In genomic region chr3:107631523-107631958, GRCm38 (mm10) we compare ENCODE assay signal across 8 mouse cellular contexts. TPM values are rescaled to one million over a fixed set of nuclear protein-coding genes. Genes with fewer than 3 reads are reported as not detected.
DNase-seq lines count a peak whose midpoint lies in the region; ATAC-seq and TF ChIP-seq lines count a peak whose summit lies in the region.

TSS of gene Strip1 (minus strand) at chr3:107631694.

- intact Hi-C loops in heart, postnatal 25 days (cut with DNase I) = loop anchor here (10.0 kb wide), 1 partner anchor 433 kb away; no protein-coding TSS in a partner anchor

- no peak within 1 kb of the TSS for H3K27ac ChIP-seq in ES-E14 (ENCODE audit: insufficient read depth, low read depth, low read length, poor library complexity, severe bottlenecking)
- H3K27ac ChIP-seq in forebrain, embryonic 15.5 days (replicated peaks) = peak within 1 kb of the TSS; percentile 99

- peaks cover 11% of the 10 kb centered on the region for H3K36me3 ChIP-seq in ES-E14 (ENCODE audit: control insufficient read depth, insufficient read depth, low read length, poor library complexity, severe bottlenecking)
- peaks cover 20% of the 10 kb centered on the region for H3K36me3 ChIP-seq in forebrain, embryonic 15.5 days

- in situ Hi-C loops in ES-E14 (cut with MboI; ENCODE audit: low sequenced_read_pairs in 2 of 2, unreplicated experiment in 2 of 2) = no loop called here

- peak within 1 kb of the TSS; percentile 91 to 97 for H3K4me3 ChIP-seq in ES-E14 (ENCODE audit: insufficient read depth in 1 of 2, low read depth in 1 of 2, low read length in 2 of 2, poor library complexity in 1 of 2, severe bottlenecking in 1 of 2)
- H3K4me3 ChIP-seq in forebrain, embryonic 15.5 days = peak within 1 kb of the TSS; percentile 82
- peak within 1 kb of the TSS; percentile 84 for H3K4me3 ChIP-seq in lung, adult 2 months (replicated peaks; ENCODE audit: extremely low read depth, low read depth, low read length)

- no peaks in the 10 kb centered on the region for H3K27me3 ChIP-seq in forebrain, embryonic 15.5 days

- no peaks in the 10 kb centered on the region for H3K4me1 ChIP-seq in ES-E14 (ENCODE audit: control insufficient read depth in 2 of 2, insufficient read depth in 2 of 2, low read length in 2 of 2, poor library complexity in 1 of 2)
- H3K4me1 ChIP-seq in forebrain, embryonic 15.5 days = peaks cover 21% of the 10 kb centered on the region
- H3K4me1 ChIP-seq in lung, adult 2 months (ENCODE audit: control insufficient read depth, insufficient read depth, low read length) = peaks cover 4% of the 10 kb centered on the region; the same call in 1 of the 2 replicates

- no peaks in the 10 kb centered on the region for H3K9me3 ChIP-seq in ES-E14 (ENCODE audit: control insufficient read depth, insufficient read depth, low read depth, low read length)
- no peaks in the 10 kb centered on the region for H3K9me3 ChIP-seq in forebrain, embryonic 15.5 days

- H3K9ac ChIP-seq in ES-E14 (ENCODE audit: insufficient read depth, low read depth, low read length, poor library complexity, severe bottlenecking) = peak within 1 kb of the TSS; percentile 95
- H3K9ac ChIP-seq in forebrain, embryonic 15.5 days (replicated peaks) = peak within 1 kb of the TSS; percentile 100

- ATAC-seq in forebrain, embryonic 15.5 days (replicated peaks) = peak; percentile 98
- peak; percentile 88 for ATAC-seq in neutrophil, adult 5-6 weeks (ENCODE audit: extremely low read depth, insufficient number of reproducible peaks, low FRiP score, poor library complexity, severe bottlenecking)

- DNase-seq in ES-E14 (ENCODE audit: low read depth, low spot score) = peak; percentile 93
- DNase-seq in cerebellum, adult 11-12 months = peak; percentile 94
- peak; percentile 89 for DNase-seq in heart, postnatal 25 days (ENCODE audit: low spot score)
- DNase-seq in layer of hippocampus, adult 18-20 months (ENCODE audit: low spot score in 2 of 2) = peak; percentile 94 to 96
- DNase-seq in lung, adult 2 months = peak; percentile 89
- peak; percentile 78 to 88 for DNase-seq in thymus, adult 18-20 months

- peak; percentile 73; the same call in 1 of the 2 replicates for TF ChIP-seq POLR2A in lung, adult 2 months (IDR thresholded peaks at IDR 0.05; ENCODE audit: borderline replicate concordance, extremely low read depth, low read depth, low read length)

- H3K4me2 ChIP-seq in forebrain, embryonic 15.5 days (replicated peaks) = peak within 1 kb of the TSS; percentile 70

- TF ChIP-seq CTCF in lung, adult 2 months (IDR thresholded peaks at IDR 0.05; ENCODE audit: insufficient read depth, low read length) = no peak

- WGBS in forebrain, embryonic 15.5 days = under 1% methylated on average over 35 of the region's 35 CpGs
- WGBS in lung, adult 2 months = 0% methylated on average over 35 of the region's 35 CpGs

TF ChIP-seq in ES-E14, 5 proteins besides CTCF, POLR2A, EP300 and RAD21:
- TF ChIP-seq ZC3H11A (IDR thresholded peaks at IDR 0.05; ENCODE audit: borderline replicate concordance, low read depth, low read length) (no peak), MAFK (IDR thresholded peaks at IDR 0.05; ENCODE audit: insufficient read depth, low read depth, low read length) (no peak), CHD2 (IDR thresholded peaks at IDR 0.05; ENCODE audit: low read depth, low read length) (peak; percentile 95), HCFC1 (IDR thresholded peaks at IDR 0.05; ENCODE audit: borderline replicate concordance, insufficient read depth, low read length) (0 out of 2 replicates have a peak, but pooled peaks have one; percentile 60), ZNF384 (IDR thresholded peaks at IDR 0.05; ENCODE audit: low read depth, low read length) (no peak)

RNA-seq across cellular contexts. Expression of gene Strip1, which starts in this region (rescaled TPM):
- total RNA-seq in ES-E14 (2012; rRNA removed) = 48.9 and 65.4 TPM in 2 replicates
- 148 and 149 TPM in 2 replicates for polyA plus RNA-seq in forebrain, embryonic 15.5 days (2015; fragmentation: Nextera tagmentation; extraction: Ambion mirVana)
- 10 to 100 TPM; 18.8 to 21.9 TPM for total RNA-seq in heart, postnatal 25 days (2021)
- 10 to 100 TPM; 70.4 to 76.2 TPM for total RNA-seq in layer of hippocampus, adult 18-20 months (2021)
- polyA plus RNA-seq in lung, adult 2 months (2012; rRNA removed) = 35.3 and 43.6 TPM in 2 replicates
- total RNA-seq in neutrophil, adult 5-6 weeks (2017) = 33.5 and 41.1 TPM in 2 replicates
